Mouse (Mus musculus): ENCODE results near the gene Rnf135. TPM values are rescaled to one million over a fixed set of nuclear protein-coding genes. Genes with fewer than 3 reads are reported as not detected.
"Not testable (repeated sequence)": the region's sequence is repeated elsewhere in the genome, so short reads cannot be mapped to it uniquely, and the experiment has no call there.

Rnf135 gene
- total RNA-seq, 2 experiments from 2014 or later = 5.0 to 7.0 TPM

- no peak for DNase-seq (ENCODE audit: low spot score in 2 of 2)
- intact Hi-C loops (cut with DNase I) = no loop called here
These were observed 24.6 kb upstream of the Rnf135 start for GRCm38 (mm10) chr11:80159018-80159417.

GRCm38 (mm10) chr11:80161041-80161440 lies 22.6 kb upstream of the Rnf135 start:
- DNase-seq (ENCODE audit: low spot score in 2 of 2) = no peak
- intact Hi-C loops (cut with DNase I) = no loop called here

GRCm38 (mm10) chr11:80163362-80164116 lies 20.1 kb upstream of the Rnf135 start:
- intact Hi-C loops (cut with DNase I) = no loop called here
- DNase-seq (ENCODE audit: low spot score in 2 of 2) = no peak

GRCm38 (mm10) chr11:80164224-80164623 lies 19.4 kb upstream of the Rnf135 start:
- intact Hi-C loops (cut with DNase I) = no loop called here
- DNase-seq (ENCODE audit: low spot score in 2 of 2) = no peak

GRCm38 (mm10) chr11:80168121-80168520 lies 15.5 kb upstream of the Rnf135 start:
- intact Hi-C loops (cut with DNase I) = no loop called here
- DNase-seq (ENCODE audit: low spot score in 2 of 2) = no peak

- intact Hi-C loops (cut with DNase I) = no loop called here
- no peak for DNase-seq (ENCODE audit: low spot score in 2 of 2)
These were observed 14.9 kb upstream of the Rnf135 start for GRCm38 (mm10) chr11:80168611-80169249.

GRCm38 (mm10) chr11:80169629-80170028 lies 14.0 kb upstream of the Rnf135 start:
- intact Hi-C loops (cut with DNase I) = no loop called here
- no peak for DNase-seq (ENCODE audit: low spot score in 2 of 2)

- intact Hi-C loops (cut with DNase I) = no loop called here
- no peak for DNase-seq (ENCODE audit: low spot score in 2 of 2)
These were observed 13.3 kb upstream of the Rnf135 start for GRCm38 (mm10) chr11:80170351-80170750.

GRCm38 (mm10) chr11:80171884-80172283 lies 11.8 kb upstream of the Rnf135 start:
- intact Hi-C loops (cut with DNase I) = no loop called here
- no peak for DNase-seq (ENCODE audit: low spot score in 2 of 2)

- DNase-seq (ENCODE audit: low spot score in 2 of 2) = no peak
- intact Hi-C loops (cut with DNase I) = no loop called here
These were observed 9.5 kb upstream of the Rnf135 start for GRCm38 (mm10) chr11:80173963-80174670.

- DNase-seq (ENCODE audit: low spot score in 2 of 2) = no peak
- intact Hi-C loops (cut with DNase I) = no loop called here
These were observed 6.4 kb upstream of the Rnf135 start for GRCm38 (mm10) chr11:80176911-80177895.

- intact Hi-C loops (cut with DNase I) = no loop called here
- no peak for DNase-seq (ENCODE audit: low spot score in 2 of 2)
These were observed 5.3 kb upstream of the Rnf135 start for GRCm38 (mm10) chr11:80178316-80178715.

GRCm38 (mm10) chr11:80181021-80181749 lies 2.5 kb upstream of the Rnf135 start:
- intact Hi-C loops (cut with DNase I) = no loop called here
- DNase-seq (ENCODE audit: low spot score in 2 of 2) = no peak

- intact Hi-C loops (cut with DNase I); DNase-seq (ENCODE audit: low spot score in 2 of 2): not testable (repeated sequence)
These were observed 472 bp upstream of the Rnf135 start for GRCm38 (mm10) chr11:80183054-80183704.

- intact Hi-C loops (cut with DNase I) = no loop called here
- DNase-seq (ENCODE audit: low spot score in 2 of 2) = no peak
These were observed 950 bp downstream of the Rnf135 start for GRCm38 (mm10) chr11:80184531-80185071.

GRCm38 (mm10) chr11:80185441-80185976 lies 1.9 kb downstream of the Rnf135 start:
- DNase-seq (ENCODE audit: low spot score in 2 of 2); intact Hi-C loops (cut with DNase I): not testable (repeated sequence)

- no peak for DNase-seq (ENCODE audit: low spot score in 2 of 2)
- intact Hi-C loops (cut with DNase I) = no loop called here
These were observed 6.6 kb downstream of the Rnf135 start for GRCm38 (mm10) chr11:80190280-80190679.

- intact Hi-C loops (cut with DNase I) = no loop called here
These were observed 10.2 kb downstream of the Rnf135 start for GRCm38 (mm10) chr11:80193827-80194226.

More at GRCm38 (mm10) chr11:80193827-80194226, 10.2 kb downstream of the Rnf135 start:
- no peak for DNase-seq (ENCODE audit: low spot score in 2 of 2)
